Mouse (Mus musculus): ENCODE measurements around the gene Slc12a9.
"Not testable (repeated sequence)": the region's sequence is repeated elsewhere in the genome, so short reads cannot be mapped to it uniquely, and the experiment has no call there.

Slc12a9 gene

DNA sequence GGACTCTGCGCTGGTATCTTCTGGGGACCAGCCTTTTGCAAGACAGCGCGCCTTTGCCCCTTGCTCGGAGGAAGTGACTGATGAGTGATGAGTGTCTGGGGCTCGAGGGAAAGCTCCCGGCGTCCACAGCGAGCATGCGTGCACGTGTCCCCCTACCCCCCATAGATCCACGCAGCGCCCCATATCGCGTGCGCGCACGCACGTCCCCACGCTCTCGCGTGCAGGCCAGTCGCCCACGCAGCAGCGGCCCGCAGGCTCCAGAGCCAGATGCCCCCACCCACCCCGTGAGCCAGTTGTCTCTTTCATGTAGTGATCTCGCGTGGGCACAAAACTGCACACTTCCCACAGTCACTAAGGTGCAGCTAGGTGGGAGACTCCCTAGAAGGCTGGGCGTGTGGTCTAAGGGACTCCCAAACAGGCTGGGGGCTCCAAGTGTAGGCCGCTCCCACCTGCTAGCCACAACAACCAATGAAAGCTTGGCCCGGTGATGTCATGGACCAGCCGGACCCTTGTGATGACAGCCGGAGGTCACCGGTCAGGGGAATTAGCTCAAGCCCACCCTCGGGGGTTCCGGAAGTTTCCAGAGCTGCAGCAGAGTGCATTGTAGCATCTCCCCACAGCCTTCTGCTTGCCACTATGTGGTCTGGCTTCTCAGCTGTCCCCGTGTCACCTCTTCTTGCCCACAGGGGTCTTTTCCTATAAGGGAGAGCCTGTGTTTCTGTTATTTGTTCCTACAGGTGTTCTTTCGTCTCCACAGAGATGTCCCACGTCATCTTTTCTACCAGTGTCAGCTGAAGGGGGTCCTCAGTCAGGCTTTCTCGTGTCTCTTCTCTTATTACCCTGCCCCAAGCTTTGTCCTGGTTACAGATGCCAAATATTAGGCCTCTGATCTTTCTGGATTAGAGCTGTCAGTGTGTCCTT is 46.1 kb downstream of the Slc12a9 start, which contains the start of gene Ache:
Gene Ache, plus strand, starts transcription at position 488 of the 921 bp plus-strand sequence.
- in situ Hi-C loops (cut with MboI), result no loop called here

DNA sequence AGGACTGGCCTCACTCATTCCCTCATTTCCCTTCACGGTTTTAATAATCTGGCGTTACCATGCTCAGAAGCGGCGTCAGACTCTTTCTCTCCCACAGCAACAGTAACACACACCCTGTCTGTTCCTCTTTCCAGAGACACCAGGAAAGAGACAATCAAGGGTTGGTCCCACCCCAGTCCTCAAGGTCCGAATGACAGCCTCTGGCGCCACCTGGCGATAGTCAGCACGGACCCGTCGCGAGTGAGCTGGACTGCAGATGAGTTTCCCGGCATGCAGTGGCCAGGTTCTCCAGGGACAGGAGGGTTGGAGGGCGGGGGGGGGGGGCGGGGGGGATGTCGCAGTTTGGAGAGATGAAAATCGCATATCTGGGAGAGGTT is 46.8 kb downstream of the Slc12a9 start:
- in situ Hi-C loops (cut with MboI), result no loop called here

DNA sequence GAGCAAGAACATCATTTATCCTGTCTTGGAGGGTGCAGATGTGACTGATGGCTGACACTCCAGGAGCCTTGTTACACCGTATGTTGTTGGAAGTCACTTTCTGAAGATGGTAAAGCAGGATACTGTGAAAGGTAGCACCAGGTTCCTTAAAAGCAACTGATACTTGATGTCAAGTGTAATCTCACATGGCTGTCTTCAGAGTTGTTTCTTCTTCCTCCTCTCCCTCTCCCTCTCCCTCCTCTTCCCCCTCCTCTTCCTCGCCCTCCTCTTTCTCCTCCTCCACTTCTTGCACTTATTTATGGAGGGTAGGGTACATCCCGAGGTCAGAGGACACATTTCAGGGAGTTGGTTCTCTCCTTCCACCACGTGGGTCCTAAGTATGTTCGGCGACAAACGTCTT is 47.4 kb downstream of the Slc12a9 start:
- in situ Hi-C loops (cut with MboI), result no loop called here

DNA sequence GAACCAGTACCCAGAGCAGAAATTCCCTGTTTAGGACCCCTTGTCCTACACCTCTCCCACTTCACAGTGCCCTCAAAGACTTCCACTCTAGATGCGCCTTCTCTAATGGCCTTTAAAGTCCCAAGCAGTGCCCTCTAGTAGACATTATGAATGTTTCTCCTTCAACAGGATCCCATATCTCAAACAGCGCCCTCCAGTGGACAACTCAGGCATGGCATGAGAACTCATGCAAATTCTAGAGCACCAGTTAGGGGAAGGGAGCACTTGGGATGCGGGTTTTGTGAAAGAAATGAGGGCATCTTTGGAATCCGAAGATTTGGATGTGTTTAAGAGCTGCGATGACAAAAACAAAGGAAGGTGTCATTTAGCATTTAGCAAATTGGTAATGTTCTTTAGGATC is 48.4 kb downstream of the Slc12a9 start:
- in situ Hi-C loops (cut with MboI), result no loop called here

DNA sequence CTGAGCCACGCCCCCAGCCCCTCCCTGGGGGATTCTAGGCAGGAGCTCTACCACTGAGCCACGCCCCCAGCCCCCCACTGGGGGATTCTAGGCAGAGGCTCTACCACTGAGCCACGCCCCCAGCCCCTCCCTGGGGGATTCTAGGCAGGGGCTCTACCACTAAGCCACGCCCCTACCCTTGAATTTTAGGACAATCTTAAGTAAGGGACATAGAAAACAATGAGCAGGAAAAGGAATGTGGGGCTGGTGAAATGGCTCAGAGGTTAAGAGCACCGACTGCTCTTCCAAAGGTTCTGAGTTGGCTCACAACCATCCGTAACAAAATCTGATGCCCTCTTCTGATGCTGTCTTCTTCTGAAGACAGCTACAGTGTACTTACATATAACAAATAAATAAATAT is 49.0 kb downstream of the Slc12a9 start:
- in situ Hi-C loops (cut with MboI), result not testable (repeated sequence)

DNA sequence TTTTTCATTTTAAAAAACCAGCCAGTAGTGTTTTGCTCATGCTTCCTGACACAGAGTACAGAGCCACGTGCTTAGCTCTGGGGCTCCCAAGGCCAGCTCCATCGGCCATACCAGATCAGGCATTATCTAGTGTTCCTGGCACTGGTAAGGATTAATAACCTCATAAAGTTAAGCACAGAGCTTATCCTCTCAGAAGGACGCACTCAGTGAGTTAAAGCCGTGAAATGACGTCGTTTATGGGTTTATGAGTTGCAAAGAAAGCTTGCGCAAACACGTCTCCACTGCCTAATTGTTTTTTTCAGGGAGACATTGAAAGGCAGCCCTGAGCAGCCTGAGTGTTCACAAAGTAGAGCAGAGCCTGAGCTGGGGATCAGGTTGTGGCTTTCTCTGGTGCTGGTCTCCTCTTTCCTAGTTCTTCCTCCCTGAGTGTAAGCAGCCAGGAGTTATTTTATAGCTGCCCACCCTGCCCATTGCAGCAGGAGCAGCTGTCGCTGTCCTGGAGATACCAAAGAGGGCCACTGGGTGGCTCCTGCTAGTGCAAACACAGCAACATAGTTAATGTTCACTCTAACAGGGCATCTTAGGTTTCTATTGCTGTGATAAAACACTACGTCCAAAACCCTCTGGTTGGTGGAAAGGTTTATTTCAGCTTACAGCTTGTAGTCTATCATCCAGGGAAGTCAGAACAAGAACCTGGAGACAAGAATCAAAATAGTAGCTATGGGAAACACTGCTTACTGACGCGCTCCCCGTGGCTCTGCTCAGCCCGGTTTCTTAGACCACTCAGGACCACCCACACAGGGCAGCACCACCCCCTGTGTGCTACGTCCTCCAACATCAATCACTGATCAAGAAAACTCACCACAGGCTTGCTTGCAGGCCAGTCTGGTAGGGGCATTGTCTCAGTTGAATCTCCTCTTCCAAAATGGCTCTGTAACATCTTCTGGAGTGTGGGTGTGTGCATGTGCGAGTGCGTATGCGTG is 55.7 kb downstream of the Slc12a9 start:
- in situ Hi-C loops (cut with MboI), result no loop called here

DNA sequence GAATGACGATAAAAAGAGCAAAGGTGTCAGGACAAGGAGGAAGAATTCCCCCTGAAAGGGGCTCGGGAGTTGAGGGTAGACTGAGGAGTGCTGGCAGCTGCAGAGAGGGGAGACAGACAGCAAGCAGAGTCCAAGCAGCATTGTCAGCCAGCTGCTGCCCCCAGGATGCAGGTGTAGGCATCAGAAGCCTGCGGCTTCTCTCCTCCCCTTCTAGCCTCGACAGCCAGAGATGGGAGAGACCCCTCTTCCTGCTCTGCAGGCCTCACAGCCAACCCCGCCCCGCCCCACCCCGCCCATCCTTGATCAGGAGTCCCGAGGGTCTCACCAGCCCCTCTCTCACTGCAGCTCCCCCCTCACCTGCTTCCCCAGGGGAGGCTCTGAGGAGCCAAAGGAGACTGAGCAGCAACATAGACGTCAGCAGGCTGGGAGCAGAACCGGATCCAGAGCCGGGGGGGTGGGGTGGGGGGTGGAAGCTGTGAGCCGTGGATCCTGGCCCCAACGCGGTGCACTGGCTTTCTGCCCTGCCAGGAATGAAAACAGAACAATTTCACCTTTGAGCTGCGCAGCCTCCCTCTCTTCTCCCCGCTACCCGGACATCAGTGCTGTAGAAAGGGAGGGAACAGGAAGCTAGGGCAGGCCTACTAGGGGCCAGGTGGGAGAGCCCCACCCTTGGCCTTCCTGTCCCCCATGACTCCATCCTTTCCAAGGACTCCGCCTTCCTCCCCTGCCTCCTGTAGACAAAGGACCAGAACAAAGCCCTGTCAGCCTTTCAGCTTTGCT is 65.1 kb downstream of the Slc12a9 start:
- in situ Hi-C loops (cut with MboI), result no loop called here

DNA sequence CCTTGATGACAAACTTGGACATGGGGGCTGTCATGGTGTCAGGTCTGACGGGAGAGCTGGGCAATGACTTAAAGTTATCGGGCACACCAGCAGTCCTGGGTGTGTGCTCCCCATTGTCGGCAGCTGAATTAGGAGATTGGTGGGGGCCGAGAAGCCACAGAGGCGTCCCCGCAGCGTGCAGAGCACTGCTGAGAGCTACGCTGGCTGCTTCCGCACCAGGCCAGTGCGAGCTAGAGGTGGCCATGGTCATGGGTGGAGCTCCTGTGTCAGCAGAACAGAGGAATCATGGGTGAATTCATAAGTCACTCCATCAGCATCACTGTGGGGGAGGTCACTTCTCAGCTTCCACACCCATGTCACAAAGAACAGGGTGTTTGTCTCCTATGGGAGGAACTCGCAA is 68.6 kb downstream of the Slc12a9 start:
- in situ Hi-C loops (cut with MboI), result no loop called here

Data from mature B cell (primary cell).